Mouse (Mus musculus): Measurements from ENCODE around the gene Cdc123. TPM values are rescaled to one million over a fixed set of nuclear protein-coding genes. Genes with fewer than 3 reads are reported as not detected.
"Not testable (repeated sequence)": the region's sequence is repeated elsewhere in the genome, so short reads cannot be mapped to it uniquely, and the experiment has no call there.

The Cdc123 gene
- total RNA-seq (2021) = 100 to 1,000 TPM; 103 to 122 TPM
- long read RNA-seq, experiment 1, transcript Cdc123-201 (13 exons, 1,827 nt) = major isoform, 36 of 46 reads
- long read RNA-seq, experiment 1, partial matches to known transcripts = 0 of 46 reads
- long read RNA-seq, experiment 1, other reads (novel, unspliced or antisense) = 6 of 46 reads
- long read RNA-seq, experiment 2, transcript Cdc123-201 (13 exons, 1,827 nt) = major isoform, 34 of 44 reads
- long read RNA-seq, experiment 2, partial matches to known transcripts = 1 of 44 reads
- long read RNA-seq, experiment 2, other reads (novel, unspliced or antisense) = 6 of 44 reads

DNA sequence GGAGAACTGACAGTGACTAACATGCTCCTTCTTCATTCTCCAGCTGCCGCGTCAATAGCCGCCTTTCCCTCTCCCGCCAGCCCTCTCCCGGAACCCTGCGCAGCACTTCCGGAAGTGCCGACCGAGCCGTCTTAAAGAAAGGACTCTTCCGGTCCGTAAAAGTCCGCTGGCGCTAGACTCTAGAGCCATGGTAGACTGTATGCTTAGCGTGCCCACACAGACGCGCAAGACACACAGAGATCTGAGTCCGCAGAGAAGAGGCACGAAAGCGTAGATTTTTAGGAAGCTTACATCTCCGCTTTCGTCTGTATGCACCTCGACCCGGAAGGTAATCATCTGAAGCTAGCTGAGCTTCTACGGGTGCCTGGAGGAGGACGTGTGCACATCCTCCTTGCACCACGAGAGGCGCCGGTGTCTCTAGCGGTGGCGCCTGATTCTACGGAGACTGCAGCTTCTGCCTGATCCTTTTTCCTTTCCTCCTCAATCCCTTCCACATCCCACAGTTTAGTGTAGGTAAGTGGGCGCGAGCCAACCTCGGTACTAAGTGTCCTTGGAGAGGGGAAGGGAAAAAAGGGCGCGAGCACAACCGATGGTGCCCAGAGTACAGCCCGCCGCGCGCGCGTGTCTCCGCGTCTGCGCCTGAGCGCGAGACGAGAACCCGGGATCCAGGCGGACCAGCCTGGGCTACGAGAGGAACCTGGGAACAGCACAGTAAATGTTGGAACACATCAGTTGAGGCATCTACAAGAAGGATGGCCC, at the start of gene Cdc123, which contains the start of gene Nudt5:
TSS of gene Cdc123 (minus strand) at position 292 of the 759 bp plus-strand sequence.
TSS of gene Nudt5 (plus strand) at position 147 of the 759 bp plus-strand sequence.
- DNase-seq (ENCODE audit: low spot score in 2 of 2) = peak; percentile 67 to 86

DNA sequence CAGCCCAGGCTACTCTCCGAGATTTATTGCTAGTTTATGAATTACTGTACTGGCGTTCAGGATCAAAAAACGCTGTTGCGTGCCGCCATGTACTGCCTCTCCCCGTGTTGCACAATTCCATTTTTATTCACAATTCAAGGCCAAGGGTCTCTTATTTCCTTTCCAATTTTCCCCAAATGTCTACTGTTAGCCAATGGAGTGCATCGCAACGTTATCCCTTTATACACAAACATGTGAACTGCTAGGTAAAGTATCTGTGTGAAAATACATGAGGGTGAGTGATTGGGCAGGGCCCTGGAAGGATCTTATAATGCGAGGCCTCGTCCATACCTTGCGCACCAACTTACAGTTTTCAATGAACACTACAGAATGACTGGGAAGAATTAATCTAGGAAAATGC, 49.3 kb upstream of the Cdc123 start:
- DNase-seq (ENCODE audit: low spot score in 2 of 2) = no peak

DNA sequence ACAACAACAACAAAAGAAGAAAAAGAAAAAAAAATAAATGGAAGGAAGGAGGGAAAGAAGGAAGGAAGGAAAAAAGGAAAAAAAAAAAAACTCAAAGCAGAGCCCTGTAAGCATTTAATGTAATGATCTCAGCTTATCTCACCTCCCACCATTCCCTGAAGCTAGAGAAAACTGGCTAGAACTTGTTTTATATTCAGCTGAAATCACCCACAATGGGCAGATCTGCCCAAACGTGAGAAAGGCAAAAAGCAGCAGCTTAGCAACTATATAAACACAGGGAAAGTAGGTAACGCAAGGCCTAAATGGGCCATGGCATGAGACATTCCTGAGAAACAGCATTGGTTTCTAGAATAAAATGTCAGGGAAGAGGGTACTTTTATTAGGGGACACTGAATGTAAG, 44.4 kb upstream of the Cdc123 start:
- DNase-seq (ENCODE audit: low spot score in 2 of 2) = no peak

DNA sequence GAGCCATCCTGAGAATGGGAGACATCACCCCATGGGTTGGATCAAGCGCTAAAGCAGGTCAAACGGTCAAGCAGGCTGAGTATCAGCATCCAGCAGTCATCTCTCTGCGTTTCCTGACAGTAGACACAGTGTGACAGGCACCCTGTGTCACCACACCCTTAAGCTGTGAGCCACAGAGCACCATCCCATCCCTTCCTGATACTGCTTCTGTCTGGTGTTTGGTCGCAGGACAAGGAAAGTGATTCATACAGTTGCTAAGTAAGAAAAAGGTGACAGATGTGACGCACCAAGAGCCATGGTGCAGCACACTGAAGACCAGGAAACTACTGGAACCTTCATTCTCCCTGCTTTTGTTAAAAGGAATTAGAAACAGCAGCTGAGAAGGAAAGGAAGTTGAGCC, 43.9 kb upstream of the Cdc123 start:
- no peak for DNase-seq (ENCODE audit: low spot score in 2 of 2)

DNA sequence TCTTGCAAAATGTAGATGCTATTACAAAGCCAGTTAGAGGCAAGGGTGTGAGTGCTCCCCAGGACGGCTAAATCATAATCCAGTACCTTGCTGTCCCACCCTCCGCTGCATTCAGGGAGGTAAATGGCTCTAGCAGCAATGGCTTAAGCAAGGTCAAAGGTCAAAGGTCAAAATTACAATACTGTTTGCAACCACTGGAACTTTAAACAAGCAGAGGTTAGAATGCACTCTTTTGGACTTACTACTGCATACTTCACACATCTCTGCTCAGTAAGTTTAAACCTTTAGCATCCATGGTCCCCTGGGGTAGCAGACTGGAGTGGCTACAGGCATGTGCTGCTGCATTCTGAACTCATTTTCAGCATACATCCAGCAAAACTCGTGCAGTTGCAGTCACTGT, 32.5 kb upstream of the Cdc123 start:
- no peak for DNase-seq (ENCODE audit: low spot score in 2 of 2)

DNA sequence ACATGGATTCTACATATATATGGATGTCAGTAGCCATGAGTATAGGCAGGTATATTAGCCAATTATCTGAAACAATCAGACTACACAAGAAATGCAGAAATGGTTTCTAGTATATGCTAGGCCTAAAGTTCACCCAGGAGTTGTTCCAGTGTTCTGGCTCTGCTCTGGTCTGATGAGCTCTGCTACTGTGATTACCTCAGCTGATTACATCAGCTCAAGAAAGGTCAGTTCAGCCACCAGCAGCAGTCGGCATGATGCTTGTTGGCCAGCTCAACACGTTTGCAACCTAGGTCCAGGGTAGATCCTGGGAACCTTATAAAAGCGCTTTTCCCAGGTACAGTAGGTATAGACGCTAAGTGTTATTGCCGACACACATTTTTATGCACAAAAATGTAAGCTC, 24.8 kb upstream of the Cdc123 start:
- DNase-seq (ENCODE audit: low spot score in 2 of 2) = no peak

DNA sequence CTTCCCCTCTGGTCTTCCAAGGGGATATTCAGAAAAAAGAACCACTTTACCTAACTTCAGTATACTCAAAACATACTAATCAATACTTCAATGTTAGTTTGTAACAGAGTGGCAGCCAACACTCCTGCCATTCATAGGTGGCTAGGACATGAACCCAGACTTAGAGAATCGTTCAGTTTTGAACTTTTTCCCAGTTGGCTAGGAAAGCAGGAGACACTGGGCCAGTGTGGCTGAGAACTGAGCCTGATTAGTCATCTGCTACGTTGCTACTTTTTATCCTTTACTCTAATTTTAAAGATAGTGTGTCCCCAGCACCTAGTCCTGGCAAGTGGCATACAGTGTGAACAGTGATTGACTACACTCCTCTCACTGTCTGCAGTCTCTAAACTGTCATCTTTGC, 22.7 kb upstream of the Cdc123 start:
- DNase-seq (ENCODE audit: low spot score in 2 of 2) = no peak

DNA sequence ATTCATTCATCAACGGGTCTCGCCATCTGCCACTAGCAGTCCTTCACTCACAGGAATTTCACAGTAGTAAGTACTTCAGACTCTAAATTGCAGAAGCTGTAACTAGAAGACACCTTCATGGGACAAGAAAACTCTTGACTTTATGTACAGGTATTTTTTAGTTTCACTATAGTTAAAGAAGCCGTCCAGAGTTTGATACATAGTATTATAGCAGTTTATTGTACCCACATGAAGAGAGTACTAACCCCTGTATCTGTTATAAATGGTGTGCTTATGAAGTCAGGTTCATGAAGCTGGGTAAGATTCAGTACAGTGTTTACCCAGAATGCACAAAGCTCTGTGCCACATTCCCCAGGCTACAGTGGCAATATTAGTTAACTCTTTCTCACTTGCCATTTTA, 17.9 kb upstream of the Cdc123 start, which contains the start of gene Gm13199:
TSS of gene Gm13199 (minus strand) at position 101 of the 400 bp plus-strand sequence.
- no peak for DNase-seq (ENCODE audit: low spot score in 2 of 2)

DNA sequence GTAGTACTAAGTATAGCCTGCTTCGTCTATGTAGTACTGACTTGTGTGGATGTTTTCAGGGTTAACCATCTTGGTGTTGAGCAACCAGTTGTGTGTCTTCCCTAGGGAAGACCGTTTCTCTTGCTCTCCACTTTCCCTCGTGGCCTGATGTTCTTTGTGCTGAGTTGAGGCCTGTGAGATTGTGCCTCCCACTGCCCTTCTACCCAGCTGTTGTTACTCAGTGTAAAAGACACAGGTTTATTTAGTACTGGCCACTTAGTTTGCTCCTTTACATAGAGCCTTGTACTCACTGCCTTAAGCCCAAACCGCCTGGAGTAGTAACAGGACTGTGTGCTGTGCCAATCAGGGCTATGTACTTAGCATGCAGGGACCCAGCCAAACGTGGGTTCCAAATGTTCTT, 6.9 kb upstream of the Cdc123 start:
- no peak for DNase-seq (ENCODE audit: low spot score in 2 of 2)

DNA sequence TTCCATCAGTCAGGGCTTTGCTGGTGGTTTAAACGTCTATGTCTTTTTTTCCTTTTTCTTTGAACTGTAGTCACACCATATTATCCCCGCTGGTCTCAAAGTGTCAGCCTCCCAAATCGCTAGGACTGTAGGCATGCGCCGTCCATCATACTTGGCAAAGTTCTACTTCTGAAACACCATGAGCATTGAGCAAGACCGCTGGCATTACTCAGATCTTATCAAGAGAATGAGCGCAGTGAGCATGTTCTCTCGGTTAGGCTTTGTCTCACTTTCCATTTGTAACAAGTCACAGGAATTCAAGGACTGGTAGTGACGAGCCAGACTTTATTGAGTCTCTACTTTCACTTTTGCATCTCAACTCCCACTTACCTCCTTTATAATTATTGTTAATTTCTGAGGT, 6.2 kb upstream of the Cdc123 start:
- DNase-seq (ENCODE audit: low spot score in 2 of 2) = no peak

DNA sequence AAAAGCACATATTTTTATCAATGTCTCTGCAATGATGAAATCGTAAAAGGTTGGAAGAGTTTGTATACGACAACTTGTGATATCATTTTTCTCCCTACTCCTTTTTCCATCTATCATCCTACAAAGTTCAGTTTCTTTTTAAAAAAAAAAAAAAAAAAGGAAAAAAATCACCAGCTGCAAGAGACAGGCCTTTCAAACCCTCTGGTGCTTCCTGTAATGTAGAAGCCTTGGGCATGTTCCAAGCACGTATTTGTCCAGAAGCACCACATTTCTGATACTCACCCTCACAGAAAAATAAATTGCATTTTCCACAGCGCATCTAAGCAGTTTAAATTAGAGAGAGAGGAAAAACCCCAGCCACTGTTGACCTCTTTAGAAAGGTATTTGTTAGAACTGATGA, 862 bp upstream of the Cdc123 start:
- DNase-seq (ENCODE audit: low spot score in 2 of 2) = no peak

DNA sequence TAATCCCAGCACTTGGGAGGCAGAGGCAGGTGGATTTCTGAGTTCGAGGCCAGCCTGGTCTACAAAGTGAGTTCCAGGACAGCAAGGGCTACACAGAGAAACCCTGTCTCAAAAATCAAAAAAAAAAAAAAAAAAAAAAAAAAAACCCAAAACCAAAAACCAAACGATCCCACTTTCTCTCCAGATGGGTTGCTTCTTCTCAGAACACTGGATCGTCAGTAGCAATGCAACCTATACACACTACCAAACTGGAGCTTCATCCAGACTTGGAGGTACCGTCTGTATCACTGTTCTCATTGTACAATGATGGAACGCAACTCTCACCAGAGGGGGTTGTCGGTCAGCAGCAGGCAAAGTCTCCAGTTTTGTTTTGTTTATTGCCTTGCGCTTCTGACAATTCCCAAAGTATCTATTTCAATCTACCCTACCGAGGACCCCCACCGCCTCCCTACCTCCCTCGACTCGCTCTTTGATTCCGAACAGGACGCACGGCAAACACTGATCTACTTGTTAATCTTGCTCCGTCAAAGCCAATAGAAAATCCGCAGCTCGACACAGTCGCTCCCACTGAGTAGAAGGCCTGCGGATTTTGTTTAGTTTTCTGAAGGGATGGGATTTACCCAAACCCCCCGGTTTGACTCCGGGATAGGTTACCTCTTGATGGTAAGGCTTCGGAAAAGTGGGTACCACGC, 637 bp downstream of the Cdc123 start:
- no peak for DNase-seq (ENCODE audit: low spot score in 2 of 2)

DNA sequence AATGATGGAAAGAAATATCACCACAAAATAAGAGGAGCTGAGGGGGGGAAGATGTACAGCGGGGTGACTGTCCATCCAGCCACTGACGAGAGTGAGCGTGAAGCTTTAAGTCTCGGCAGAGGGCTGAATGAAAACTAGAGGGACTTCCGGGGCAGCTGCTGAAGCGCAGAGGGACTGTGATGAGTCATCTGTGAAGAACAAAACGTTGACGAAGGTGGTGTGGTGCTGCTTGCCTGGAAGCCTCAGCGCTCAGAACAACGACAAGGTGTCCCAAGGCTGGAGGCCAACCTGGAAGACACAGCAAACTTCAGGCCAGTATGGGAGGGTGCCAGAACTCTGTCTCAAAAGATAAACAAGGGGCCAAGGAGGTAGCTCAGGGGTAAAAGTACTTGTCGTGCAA, 4.1 kb downstream of the Cdc123 start:
- no peak for DNase-seq (ENCODE audit: low spot score in 2 of 2)

DNA sequence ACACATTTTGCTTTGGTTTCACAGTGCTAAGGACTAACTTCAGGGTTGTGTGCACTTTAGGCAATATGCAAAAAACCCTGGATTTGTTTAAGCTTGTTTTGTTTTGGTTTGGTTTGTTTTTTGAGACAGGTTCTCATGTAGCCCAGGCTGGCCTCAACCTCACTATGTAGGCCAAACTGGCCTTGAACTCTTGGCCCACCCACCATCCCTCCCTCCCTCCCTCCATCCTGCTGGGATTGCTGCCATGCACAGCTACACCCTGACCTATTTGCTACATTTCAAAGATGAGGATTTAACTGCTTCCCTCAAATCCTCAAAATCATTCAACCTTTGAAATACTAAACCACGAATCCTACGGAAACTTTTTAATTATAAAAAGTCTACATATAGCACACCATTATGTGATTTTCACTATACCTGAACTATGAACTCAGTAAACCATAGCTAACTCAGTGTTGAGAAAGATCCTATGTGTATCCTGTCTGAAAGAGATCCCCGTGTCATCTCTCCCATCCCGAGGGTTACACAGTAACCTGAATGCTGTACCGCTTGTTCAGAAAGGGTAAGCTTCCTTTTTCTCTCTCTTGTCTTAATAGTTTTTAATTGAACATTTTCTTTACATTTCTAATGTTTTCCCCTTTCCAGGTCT, 19.6 kb downstream of the Cdc123 start:
- no peak for DNase-seq (ENCODE audit: low spot score in 2 of 2)

DNA sequence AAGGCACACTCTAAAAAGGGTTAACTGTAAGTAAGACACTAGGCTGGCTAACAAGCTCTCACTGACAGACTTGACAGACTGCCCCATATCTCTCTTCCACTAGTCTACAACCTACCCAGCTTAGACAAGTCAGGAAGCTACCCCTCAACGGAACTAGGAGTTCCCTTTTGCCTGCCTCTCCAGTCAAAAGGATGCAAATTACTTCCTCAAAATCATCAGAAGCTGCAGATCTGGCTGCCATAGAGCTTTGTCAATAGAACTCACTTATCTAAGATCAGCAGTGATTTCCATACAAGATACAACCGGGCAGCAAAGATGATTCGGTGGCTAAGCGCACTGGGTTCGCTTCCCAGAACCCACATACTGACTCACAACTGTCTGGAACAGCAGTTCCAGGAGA, 20.3 kb downstream of the Cdc123 start:
- no peak for DNase-seq (ENCODE audit: low spot score in 2 of 2)

DNA sequence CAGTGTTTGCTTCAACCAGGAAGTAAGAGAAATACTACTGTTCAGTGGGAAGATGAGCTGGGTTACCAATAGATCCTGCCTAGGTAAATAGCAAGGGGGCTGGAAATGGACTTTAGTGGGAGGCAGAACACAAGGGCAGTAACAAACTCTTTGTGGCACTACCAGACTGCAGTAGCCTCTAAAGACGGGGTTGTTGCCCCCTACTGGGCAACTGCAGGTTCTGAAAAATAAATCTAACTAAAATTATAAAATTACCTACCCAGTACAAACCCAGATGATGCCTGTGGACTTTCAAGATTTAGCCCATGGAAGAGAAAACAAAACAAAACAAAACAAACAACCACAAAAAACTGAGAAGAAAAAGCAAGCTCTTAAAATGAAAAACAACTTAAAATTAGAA, 20.8 kb downstream of the Cdc123 start:
- no peak for DNase-seq (ENCODE audit: low spot score in 2 of 2)

DNA sequence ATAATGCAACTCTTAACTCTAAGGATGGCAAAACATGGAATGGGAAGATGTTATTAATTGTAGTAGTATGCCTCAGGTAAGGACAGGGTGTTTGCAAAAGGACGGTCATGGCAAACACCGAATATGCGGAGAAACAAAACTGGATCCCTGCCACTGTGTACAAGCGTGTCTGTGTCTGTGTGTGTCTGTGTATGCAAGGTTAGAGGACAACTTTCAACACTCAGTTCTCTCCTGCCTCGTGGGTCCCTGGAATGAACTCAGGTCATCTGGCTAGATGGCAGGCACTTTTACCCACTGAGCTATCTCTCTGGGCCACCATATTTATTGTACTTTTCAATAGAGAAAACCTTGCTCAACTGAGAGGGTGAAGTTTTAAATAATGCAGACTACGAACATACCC, 22.5 kb downstream of the Cdc123 start:
- DNase-seq (ENCODE audit: low spot score in 2 of 2) = no peak

DNA sequence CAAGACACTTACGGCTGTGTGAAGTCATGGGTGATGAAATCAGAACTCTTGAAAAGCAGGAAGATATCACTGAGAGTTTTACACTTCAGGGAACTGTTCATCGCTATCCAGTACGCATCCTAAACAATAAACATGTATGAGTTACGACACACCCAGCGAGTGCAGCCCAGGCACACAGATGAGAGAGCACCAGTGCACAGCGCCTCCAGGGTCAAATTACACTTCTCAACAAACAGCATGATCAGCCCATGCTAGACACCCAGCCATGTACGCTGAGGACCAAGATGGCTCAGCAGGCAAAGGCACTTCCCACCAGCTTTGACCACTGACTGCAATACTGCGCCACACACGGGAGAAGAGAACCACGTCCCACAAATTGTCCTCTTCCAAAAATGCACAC, 23.7 kb downstream of the Cdc123 start:
- no peak for DNase-seq (ENCODE audit: low spot score in 2 of 2)

DNA sequence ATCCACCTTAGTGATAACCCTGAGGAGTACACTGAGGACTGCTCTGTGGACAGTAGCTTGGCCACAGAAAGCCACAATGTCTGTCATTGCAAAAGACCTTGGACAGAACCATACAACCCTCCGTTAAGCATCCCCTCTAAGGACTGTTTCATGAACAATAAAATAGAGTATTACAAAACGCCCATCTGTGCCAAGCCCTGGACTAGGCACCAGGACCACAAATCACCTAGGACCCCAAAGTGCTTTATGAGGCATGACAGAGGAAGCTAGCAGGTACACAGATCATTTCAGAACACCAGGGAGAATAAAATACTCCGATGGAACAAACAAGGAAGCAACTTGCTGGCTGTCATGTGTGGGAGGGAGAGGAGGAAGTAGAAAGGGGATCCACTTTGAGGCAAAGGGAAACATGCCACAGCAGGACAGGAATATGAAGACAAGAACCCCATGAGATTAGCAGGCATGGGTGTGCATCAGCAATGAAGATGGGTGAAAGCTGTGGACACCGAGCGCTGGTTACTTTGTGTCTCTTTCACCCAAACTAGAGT, 33.7 kb downstream of the Cdc123 start:
- no peak for DNase-seq (ENCODE audit: low spot score in 2 of 2)

DNA sequence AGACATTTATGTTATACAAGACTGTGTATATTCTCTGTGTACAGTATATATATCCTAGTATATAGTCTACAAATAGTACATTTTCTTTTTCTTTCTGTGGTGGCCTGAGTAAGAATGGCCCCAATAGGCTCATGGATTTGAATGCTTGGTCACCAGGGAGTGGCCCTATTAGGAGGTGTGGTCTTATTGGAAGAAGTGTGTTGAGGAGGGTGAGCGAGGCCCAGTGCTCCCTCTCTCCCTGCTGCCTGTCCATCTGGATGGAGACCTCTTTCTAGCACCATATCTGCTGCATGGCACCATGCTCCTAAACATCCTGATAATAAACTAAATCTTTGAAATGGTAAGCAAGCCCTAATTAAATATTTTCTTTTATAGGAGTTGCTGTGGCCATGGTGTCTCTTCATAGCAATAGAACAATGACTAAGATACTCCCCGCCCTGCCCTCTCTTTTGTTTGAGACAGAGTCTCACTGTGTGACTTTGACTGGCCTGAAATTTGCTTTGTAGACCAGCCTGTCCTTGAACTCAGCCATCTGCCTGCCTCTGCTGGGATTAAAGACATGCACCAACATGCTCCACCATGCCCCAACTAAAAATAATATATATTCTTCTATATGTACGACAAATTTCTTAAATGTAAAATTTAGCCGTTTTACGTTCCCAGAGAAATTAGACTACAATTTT, 34.8 kb downstream of the Cdc123 start:
- DNase-seq (ENCODE audit: low spot score in 2 of 2) = no peak

DNA sequence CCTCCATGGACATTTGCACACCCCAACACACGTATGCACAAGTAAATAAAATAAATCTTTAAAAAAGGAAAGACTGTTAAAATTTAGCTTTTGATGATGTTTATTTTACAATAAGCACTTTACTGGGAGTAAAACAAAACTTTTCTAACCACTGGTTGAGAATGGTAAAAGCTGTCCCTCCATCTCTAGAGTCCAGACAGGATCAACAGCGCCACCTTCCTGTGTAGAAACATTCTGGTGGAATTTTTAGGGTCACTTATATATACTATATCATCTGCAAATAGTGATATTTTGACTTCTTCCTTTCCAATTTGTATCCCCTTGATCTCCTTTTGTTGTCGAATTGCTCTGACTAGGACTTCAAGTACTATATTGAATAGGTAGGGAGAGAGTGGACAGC, 38.8 kb downstream of the Cdc123 start:
- DNase-seq (ENCODE audit: low spot score in 2 of 2) = not testable (repeated sequence)
